Mouse (Mus musculus): ENCODE results near the gene Rnf215. TPM values are rescaled to one million over a fixed set of nuclear protein-coding genes. Genes with fewer than 3 reads are reported as not detected.

Gene Rnf215
- 29.2 TPM for polyA plus RNA-seq (2017; shearing (Covaris generic))

GRCm38 (mm10) chr11:4134986-4135935 is at the start of gene Rnf215:
Gene Rnf215 (plus strand): TSS chr11:4135202.

DNA sequence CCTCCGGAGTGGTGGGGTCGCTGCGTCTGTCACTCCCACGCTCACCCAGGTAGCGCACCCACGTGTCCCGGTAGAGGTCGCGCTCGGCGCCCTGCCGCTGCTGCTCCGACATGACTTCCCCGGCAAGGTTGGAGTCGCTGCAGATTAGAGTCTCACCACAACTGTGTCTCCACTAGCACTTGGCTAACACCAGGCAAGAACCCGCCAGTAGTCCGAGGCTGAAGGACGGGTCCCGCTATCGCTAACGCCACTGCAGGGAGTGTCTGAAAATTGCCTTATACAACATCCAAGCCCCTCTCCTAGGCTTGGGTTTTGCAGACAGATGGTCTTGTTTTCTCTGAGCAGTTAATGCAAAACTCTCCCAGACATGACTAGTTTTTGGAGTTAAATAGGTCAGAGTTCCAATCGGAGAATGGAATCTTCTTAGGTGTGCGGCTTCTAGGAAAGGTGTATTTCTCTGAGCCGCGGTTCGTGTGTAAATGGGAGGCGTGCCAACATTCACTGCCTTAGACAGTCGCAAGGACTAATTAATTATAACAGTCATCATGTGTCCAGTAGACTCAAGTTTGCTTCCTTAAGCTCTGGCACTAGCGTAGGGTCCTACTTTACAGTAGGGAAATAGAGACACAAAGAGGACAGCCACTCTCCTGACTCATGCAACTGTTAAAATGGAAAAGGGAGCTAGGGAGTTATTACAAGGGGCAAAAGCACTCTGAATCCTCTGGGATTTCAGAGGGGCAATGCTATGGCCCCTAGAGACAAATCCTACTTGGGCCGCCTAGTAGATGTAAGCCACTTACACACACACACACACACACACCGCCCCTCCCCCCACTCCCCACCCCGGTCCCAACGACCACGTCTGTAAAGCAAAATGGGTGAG is 39.6 kb upstream of the Rnf215 start, which contains the start of gene Mtfp1:
Gene Mtfp1, minus strand, starts transcription at position 275 of the 883 bp plus-strand sequence.

DNA sequence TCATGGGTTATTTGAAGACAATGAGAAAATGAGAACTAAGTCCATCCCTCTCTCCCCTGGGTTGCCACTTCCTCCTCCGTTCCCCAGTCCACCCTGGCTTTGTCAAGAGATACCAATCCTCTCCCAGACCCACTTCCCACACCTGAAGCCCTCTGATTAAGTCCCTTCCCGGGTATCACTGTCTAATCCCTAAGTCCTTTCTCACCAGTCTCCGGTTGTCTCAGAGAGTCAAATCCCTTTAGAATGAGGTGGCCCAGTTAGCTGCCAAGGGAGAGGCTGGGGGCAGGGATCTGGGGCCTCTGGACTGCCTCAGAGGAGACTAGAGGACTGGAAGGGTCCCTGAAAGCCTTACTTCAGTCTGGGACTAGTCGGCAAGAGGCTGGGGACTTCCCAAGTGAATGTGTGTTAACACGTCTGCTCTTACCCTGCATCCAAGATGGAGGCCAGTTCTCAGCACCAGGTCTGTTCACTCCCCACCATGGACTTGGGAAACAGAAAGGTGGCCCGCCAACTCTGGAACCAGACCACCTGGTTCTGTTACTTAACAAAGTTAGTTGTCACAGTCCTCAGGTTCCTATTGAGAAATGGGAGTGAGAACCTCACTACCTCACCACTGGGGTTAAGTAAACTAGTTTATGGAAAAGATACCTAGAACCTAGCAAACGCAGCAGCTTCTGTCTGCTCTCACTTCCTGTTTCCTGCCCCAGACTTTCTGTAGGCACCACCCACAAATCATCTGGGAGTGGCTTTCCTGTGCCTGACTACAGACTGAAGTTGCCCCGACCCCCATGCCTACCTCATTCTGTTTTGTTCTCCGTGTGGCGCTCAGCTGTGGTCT is 12.0 kb upstream of the Rnf215 start, which contains the start of gene Sec14l2:
Gene Sec14l2, minus strand, starts transcription at position 674 of the 838 bp plus-strand sequence.

GRCm38 (mm10) chr11:4159808-4160708 is 25.1 kb downstream of the Rnf215 start, which contains the start of the genes Ccdc157 and Sf3a1:
Gene Ccdc157 (minus strand): TSS chr11:4160293.
Gene Sf3a1 (plus strand): TSS chr11:4160350.

GRCm38 (mm10) chr11:4186486-4187317 is 51.7 kb downstream of the Rnf215 start, which contains the start of gene Tbc1d10a:
Gene Tbc1d10a (plus strand): TSS chr11:4186789.

Other genes starting within 250 kb of the Rnf215 start
- not detected for gene 4921536K21Rik, start 240.1 kb upstream of the Rnf215 start, polyA plus RNA-seq (2017; shearing (Covaris generic))
- gene Dusp18, start 240.0 kb upstream of the Rnf215 start, polyA plus RNA-seq (2017; shearing (Covaris generic)) = 0.22 TPM
- gene Slc35e4, start 220.5 kb upstream of the Rnf215 start, polyA plus RNA-seq (2017; shearing (Covaris generic)) = 5.6 TPM
- 50.7 TPM for gene Tcn2, start 203.0 kb upstream of the Rnf215 start, polyA plus RNA-seq (2017; shearing (Covaris generic))
- gene Pes1, start 171.2 kb upstream of the Rnf215 start, polyA plus RNA-seq (2017; shearing (Covaris generic)) = 97.6 TPM
- gene 4930556J24Rik, start 158.4 kb upstream of the Rnf215 start, polyA plus RNA-seq (2017; shearing (Covaris generic)) = 0.27 TPM
- not detected for gene Gal3st1, start 151.6 kb upstream of the Rnf215 start, polyA plus RNA-seq (2017; shearing (Covaris generic))
- not detected for gene Sec14l4, start 103.7 kb upstream of the Rnf215 start, polyA plus RNA-seq (2017; shearing (Covaris generic))
- not detected for gene Sec14l3, start 70.4 kb upstream of the Rnf215 start, polyA plus RNA-seq (2017; shearing (Covaris generic))
- gene Mtfp1, start 39.8 kb upstream of the Rnf215 start, polyA plus RNA-seq (2017; shearing (Covaris generic)) = 3.5 TPM
- gene Sec14l2, start 11.8 kb upstream of the Rnf215 start, polyA plus RNA-seq (2017; shearing (Covaris generic)) = 1.2 TPM
- 8.8 TPM for gene Ccdc157, start 25.1 kb downstream of the Rnf215 start, polyA plus RNA-seq (2017; shearing (Covaris generic))
- 96.2 TPM for gene Sf3a1, start 25.1 kb downstream of the Rnf215 start, polyA plus RNA-seq (2017; shearing (Covaris generic))
- gene Tbc1d10a, start 51.6 kb downstream of the Rnf215 start, polyA plus RNA-seq (2017; shearing (Covaris generic)) = 58.0 TPM
- gene Castor1, start 83.0 kb downstream of the Rnf215 start, polyA plus RNA-seq (2017; shearing (Covaris generic)) = 51.5 TPM
- 33.8 TPM for gene Osm, start 101.2 kb downstream of the Rnf215 start, polyA plus RNA-seq (2017; shearing (Covaris generic))
- 3.5 TPM for gene Lif, start 122.4 kb downstream of the Rnf215 start, polyA plus RNA-seq (2017; shearing (Covaris generic))

Data from inflammation-experienced regulatory T-cells, adult 16 weeks (primary cell).